Mouse (Mus musculus) activated CD4-positive, CD25-positive, alpha-beta regulatory T cell (primary cell): Measurements from ENCODE around the gene Olfr420. TPM values are rescaled to one million over a fixed set of nuclear protein-coding genes. Genes with fewer than 3 reads are reported as not detected.

Experiments
- polyA plus RNA-seq, 2 experiments: library from polyadenylated mRNA; unstranded; fragments of 100-300 nt; shearing (Covaris generic); gene quantifications; one replicate each; pipeline ENCODE4 v1.2.1; 2017

Olfr420 gene
- polyA plus RNA-seq, result under 1 TPM in 1 of 2 experiments, not detected in 1; 0.16 TPM

GRCm38 (mm10) chr1:174155333-174155732 is at the start of gene Olfr420:
Gene Olfr420, plus strand, starts transcription at chr1:174155633.

GRCm38 (mm10) chr1:174121062-174121461 is 34.4 kb upstream of the Olfr420 start, which contains the start of gene Olfr231:
Gene Olfr231, minus strand, starts transcription at chr1:174121162.

DNA sequence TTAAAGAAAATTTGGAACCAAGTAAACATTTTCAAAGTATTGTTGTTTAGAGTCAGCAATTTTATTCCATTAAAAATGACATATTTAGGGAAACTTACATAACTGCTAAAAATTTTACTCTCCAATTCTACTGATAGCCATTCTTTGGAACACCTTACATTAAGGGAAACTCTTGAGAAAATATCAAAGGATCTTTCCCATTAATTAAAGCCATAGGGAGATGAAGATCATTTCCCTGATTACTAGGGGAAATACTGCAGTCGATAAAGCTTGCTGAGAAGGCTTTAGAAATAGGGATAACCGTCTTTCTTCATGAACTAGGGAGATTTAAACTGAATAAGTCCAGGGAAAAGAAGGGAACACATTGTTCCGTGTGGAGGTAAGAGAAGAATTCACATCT is 24.2 kb upstream of the Olfr420 start, which contains the start of gene Olfr424:
TSS of gene Olfr424 (plus strand) at position 301 of the 400 bp plus-strand sequence.

DNA sequence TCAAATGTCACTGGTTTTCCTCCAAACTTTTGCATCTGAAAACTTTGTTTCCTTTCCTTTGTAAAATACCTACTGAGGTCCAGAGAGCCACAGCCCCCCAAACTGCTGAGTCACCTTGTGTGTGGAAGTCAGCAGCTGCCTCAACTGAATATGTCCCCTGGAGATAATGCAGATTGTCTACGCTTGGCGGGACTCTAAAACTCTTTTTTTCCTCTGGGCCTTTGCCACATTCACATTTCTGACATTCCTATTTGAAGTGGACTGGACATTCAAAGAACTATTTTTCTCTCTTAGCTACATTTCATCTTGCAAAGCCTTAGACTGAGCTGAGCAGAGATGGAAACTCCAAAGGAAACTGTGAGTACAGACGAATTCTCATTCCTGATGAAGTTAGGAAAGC is 17.2 kb downstream of the Olfr420 start, which contains the start of gene Spta1:
TSS of gene Spta1 (plus strand) at position 172 of the 400 bp plus-strand sequence.

Other genes starting within 250 kb of the Olfr420 start
- 1 to 10 TPM; 5.8 to 5.9 TPM for gene Ifi211, start 242.6 kb upstream of the Olfr420 start, polyA plus RNA-seq
- gene Mndal, start 213.1 kb upstream of the Olfr420 start, polyA plus RNA-seq, result 100 to 1,000 TPM; 368 to 518 TPM
- gene Ifi203, start 213.0 kb upstream of the Olfr420 start, polyA plus RNA-seq, result 100 to 1,000 TPM; 272 to 474 TPM
- gene Ifi202b, start 172.9 kb upstream of the Olfr420 start, polyA plus RNA-seq, result not detected
- under 1 TPM; 0.66 to 0.73 TPM for gene Ifi205, start 123.8 kb upstream of the Olfr420 start, polyA plus RNA-seq
- gene Olfr433, start 114.9 kb upstream of the Olfr420 start, polyA plus RNA-seq, result not detected
- gene Olfr432, start 106.4 kb upstream of the Olfr420 start, polyA plus RNA-seq, result under 1 TPM in 1 of 2 experiments, not detected in 1; 0.43 TPM
- not detected for gene Olfr430, start 89.0 kb upstream of the Olfr420 start, polyA plus RNA-seq
- gene Olfr429, start 71.3 kb upstream of the Olfr420 start, polyA plus RNA-seq, result not detected
- under 1 TPM in 1 of 2 experiments, not detected in 1; 0.42 TPM for gene Olfr427, start 58.7 kb upstream of the Olfr420 start, polyA plus RNA-seq
- not detected for gene Olfr231, start 34.5 kb upstream of the Olfr420 start, polyA plus RNA-seq
- gene Olfr424, start 24.1 kb upstream of the Olfr420 start, polyA plus RNA-seq, result not detected
- under 1 TPM; 0.12 to 0.18 TPM for gene Spta1, start 17.1 kb downstream of the Olfr420 start, polyA plus RNA-seq
- gene Olfr419, start 96.4 kb downstream of the Olfr420 start, polyA plus RNA-seq, result not detected
- gene Mptx1, start 174.9 kb downstream of the Olfr420 start, polyA plus RNA-seq, result under 1 TPM in 1 of 2 experiments, not detected in 1; 0.74 TPM
- not detected for gene Olfr417, start 209.5 kb downstream of the Olfr420 start, polyA plus RNA-seq
- gene Olfr248, start 235.4 kb downstream of the Olfr420 start, polyA plus RNA-seq, result not detected